Mouse (Mus musculus) cerebellum, postnatal 10 days (tissue): ENCODE measurements around the gene Fam133b.
"Not testable (repeated sequence)": the region's sequence is repeated elsewhere in the genome, so short reads cannot be mapped to it uniquely, and the experiment has no call there.

Experiments used
- DNase-seq, 2 experiments: peaks; one replicate each; pipeline ENCODE4 v3.0.0; 2021; ENCODE audit warnings: mixed read lengths in 2 of 2

The Fam133b gene

GRCm38 (mm10) chr5:3609241-3609640, 65.6 kb downstream of the Fam133b start:
- DNase-seq: no peak

GRCm38 (mm10) chr5:3611835-3612234, 68.2 kb downstream of the Fam133b start:
- not testable (repeated sequence) for DNase-seq
